Mouse (Mus musculus) liver, adult 2 months (tissue): ENCODE results near the gene Mtx1.

Source experiments
- CTCF ChIP-seq: fragments of 200-500 bp; IDR thresholded peaks from 2 replicates; pipeline ENCODE4 v1.5.1; 2011; ENCODE audit warnings: low read depth, low read length, control low read depth
- POLR2A ChIP-seq: fragments of 200-500 bp; IDR thresholded peaks from 2 replicates; pipeline ENCODE4 v1.6.1; 2011; ENCODE audit warnings: low read length, control low read depth; ENCODE audit not compliant: insufficient read depth; ENCODE audit errors: extremely low read depth

GRCm38 (mm10) chr3:89182531-89183057, 44.3 kb downstream of the Mtx1 start:
- TF ChIP-seq CTCF = no peak
- no peak for TF ChIP-seq POLR2A
